Mouse (Mus musculus): Measurements from ENCODE around the gene Ifi214.

DNA sequence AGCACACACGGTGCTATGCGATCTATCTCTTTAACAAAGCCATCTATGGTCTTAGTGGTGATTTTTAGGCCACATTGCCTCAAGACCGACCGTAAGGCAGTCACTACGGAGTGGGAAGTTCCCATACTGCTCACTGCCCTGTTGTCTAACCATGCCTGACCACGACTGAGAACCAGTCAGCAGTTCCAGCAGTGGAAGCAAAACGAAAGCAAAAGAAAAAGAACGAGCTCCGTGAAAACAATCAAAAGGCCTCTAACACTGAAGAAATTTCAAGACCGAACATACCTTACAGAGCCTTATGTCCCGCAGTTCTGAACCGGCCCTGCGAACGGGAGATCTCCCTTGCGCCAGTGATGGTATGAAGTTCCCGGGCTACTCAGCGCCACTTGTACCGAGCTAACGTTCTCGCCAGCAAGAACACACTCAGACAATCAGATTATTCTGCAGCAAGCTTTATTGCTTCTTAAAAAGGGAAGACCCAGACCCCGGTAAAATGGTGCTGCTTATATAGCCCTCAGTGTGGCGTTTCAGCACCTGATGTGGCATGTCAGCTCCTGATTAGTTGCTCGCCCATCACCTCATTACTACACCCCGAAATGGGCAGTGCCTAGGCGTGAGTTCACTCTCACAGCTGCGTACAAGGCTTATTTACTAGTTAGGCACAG lies 44.3 kb upstream of the Ifi214 start:
- TF ChIP-seq CTCF (IDR thresholded peaks at IDR 0.05; ENCODE audit: insufficient read depth, low read length) (no peak), POLR2A (IDR thresholded peaks at IDR 0.05; ENCODE audit: borderline replicate concordance, extremely low read depth, low read depth, low read length) (no peak)
